Mouse (Mus musculus): ENCODE measurements at regions not wholly inside any gene's neighbourhood (a gene's known extent, or its start where the extent isn't known, plus 50 kb on each side); places are given as distances from the start of the nearest gene placed in this dataset.

DNA sequence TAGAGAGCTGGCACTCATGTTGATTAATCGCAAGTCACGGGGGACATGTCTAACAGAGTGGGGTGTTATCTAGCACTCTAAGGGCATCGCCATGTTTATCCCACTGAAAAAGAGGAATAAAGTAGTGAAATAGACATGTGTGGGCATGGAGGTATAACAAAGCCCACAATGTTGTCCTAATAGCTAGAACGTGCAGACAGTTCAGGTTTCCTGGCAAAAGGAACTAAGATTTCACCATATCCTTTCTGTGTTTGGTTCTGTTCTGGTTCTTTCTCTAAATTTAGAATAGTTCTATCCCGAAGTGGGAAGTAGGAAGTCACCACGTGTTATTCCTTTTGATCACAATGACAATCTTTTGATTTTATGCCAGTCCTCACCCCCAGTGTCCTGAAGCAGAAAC, 123.2 kb downstream of the Gm13691 start:
- Histone ChIP-seq H3K27ac (ENCODE audit: low read depth, low read length) (no peak overlapping the region), H3K27me3 (ENCODE audit: control insufficient read depth, insufficient read depth, low read length) (no peaks in the 10 kb centered on the region), H3K9ac (ENCODE audit: low read length) (no peak overlapping the region), H3K4me3 (ENCODE audit: low read depth, low read length) (no peak overlapping the region), H3K36me3 (ENCODE audit: control insufficient read depth, insufficient read depth, low read length) (no peaks in the 10 kb centered on the region), H3K4me2 (ENCODE audit: low read depth) (no peak overlapping the region), H3K9me3 (ENCODE audit: control insufficient read depth, low read length) (no peaks in the 10 kb centered on the region), H3K4me1 (ENCODE audit: control insufficient read depth, insufficient read depth, low read length) (no peaks in the 10 kb centered on the region)
- ATAC-seq (ENCODE audit: insufficient read depth, low FRiP score, low TSS enrichment) (no peak), DNase-seq (ENCODE audit: low spot score) (no peak)
- WGBS, result 81% methylated on average over 6 of the region's 6 CpGs

DNA sequence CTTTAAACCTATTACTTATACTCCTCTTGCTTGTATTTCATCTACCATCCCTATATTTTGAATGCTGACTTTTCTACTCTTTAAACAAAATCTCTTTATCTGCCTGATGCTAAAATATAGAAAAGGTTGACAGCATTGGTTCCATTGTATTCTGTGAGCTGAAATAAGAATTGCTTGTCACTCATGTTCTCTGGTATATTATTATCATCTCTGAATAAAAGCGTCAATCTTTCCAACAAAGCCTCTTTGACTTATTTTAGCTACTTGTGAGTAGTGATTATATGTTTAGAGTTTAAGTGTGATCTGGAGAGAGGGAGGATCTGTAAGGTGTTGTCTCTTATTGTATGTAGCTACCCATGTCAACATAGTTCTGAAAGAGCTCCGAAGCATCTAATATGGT, 129.5 kb downstream of the Gm13691 start:
- no peak overlapping the region for H3K4me2 ChIP-seq (ENCODE audit: low read depth)
- ATAC-seq (ENCODE audit: insufficient read depth, low FRiP score, low TSS enrichment), result no peak
- H3K4me3 ChIP-seq (ENCODE audit: low read depth, low read length), result no peak overlapping the region
- DNase-seq (ENCODE audit: low spot score), result no peak
- H3K4me1 ChIP-seq (ENCODE audit: control insufficient read depth, insufficient read depth, low read length), result no peaks in the 10 kb centered on the region
- no peaks in the 10 kb centered on the region for H3K9me3 ChIP-seq (ENCODE audit: control insufficient read depth, low read length)
- no peak overlapping the region for H3K9ac ChIP-seq (ENCODE audit: low read length)
- H3K36me3 ChIP-seq (ENCODE audit: control insufficient read depth, insufficient read depth, low read length), result no peaks in the 10 kb centered on the region
- WGBS, result 93% methylated on average over 2 of the region's 2 CpGs
- H3K27ac ChIP-seq (ENCODE audit: low read depth, low read length), result no peak overlapping the region
- H3K27me3 ChIP-seq (ENCODE audit: control insufficient read depth, insufficient read depth, low read length), result no peaks in the 10 kb centered on the region

DNA sequence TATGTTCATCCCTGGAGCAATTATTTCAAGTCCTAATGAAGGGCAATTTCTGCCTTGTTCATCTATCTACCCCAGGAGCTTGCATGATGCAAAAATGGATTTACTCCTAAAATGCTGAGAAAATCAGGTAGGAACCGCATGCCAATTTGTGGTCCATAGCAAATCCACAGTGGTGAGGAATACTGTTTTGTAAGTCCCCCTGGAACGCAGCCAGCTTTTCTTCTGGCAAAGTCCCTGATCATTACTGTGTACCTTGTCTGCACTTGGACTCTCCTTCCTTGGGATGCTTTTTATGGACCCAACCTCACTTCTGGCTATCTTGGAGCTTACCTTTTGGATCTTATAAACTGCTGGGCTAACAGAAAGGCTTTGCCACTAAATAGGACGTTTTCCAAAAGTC, 137.2 kb downstream of the Gm13691 start:
- H3K9me3 ChIP-seq (ENCODE audit: control insufficient read depth, low read length), result no peaks in the 10 kb centered on the region
- H3K36me3 ChIP-seq (ENCODE audit: control insufficient read depth, insufficient read depth, low read length), result no peaks in the 10 kb centered on the region
- no peak overlapping the region for H3K4me3 ChIP-seq (ENCODE audit: low read depth, low read length)
- H3K9ac ChIP-seq (ENCODE audit: low read length), result no peak overlapping the region
- ATAC-seq (ENCODE audit: insufficient read depth, low FRiP score, low TSS enrichment), result no peak
- H3K27me3 ChIP-seq (ENCODE audit: control insufficient read depth, insufficient read depth, low read length), result no peaks in the 10 kb centered on the region
- H3K4me2 ChIP-seq (ENCODE audit: low read depth), result no peak overlapping the region
- no peaks in the 10 kb centered on the region for H3K4me1 ChIP-seq (ENCODE audit: control insufficient read depth, insufficient read depth, low read length)
- no peak for DNase-seq (ENCODE audit: low spot score)
- H3K27ac ChIP-seq (ENCODE audit: low read depth, low read length), result no peak overlapping the region
- 80% methylated on average over 3 of the region's 3 CpGs for WGBS

DNA sequence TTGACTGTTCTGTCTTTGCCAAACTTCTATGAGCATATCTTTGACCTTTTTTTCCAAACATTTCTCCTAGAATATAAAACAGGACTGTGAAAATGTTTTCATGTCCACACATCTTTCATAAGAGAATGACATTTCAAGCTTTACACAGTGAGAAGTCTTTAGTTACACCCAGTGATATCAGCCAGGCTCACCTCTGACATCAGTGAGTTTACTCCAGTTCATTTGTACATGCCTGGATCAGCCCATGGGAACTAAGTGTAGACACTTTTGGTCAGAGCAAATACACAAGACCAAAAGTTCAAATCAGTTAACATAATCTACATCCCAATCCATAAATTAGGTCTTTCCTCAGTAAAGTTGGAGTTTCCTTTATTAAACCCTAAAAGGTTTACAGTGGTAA, 171.4 kb downstream of the Gm13691 start:
- H3K4me1 ChIP-seq (ENCODE audit: control insufficient read depth, insufficient read depth, low read length), result no peaks in the 10 kb centered on the region
- H3K4me2 ChIP-seq (ENCODE audit: low read depth), result no peak overlapping the region
- H3K9ac ChIP-seq (ENCODE audit: low read length), result no peak overlapping the region
- no peaks in the 10 kb centered on the region for H3K36me3 ChIP-seq (ENCODE audit: control insufficient read depth, insufficient read depth, low read length)
- H3K4me3 ChIP-seq (ENCODE audit: low read depth, low read length), result no peak overlapping the region
- no peaks in the 10 kb centered on the region for H3K9me3 ChIP-seq (ENCODE audit: control insufficient read depth, low read length)
- ATAC-seq (ENCODE audit: insufficient read depth, low FRiP score, low TSS enrichment) (no peak), DNase-seq (ENCODE audit: low spot score) (no peak)
- H3K27me3 ChIP-seq (ENCODE audit: control insufficient read depth, insufficient read depth, low read length), result no peaks in the 10 kb centered on the region
- H3K27ac ChIP-seq (ENCODE audit: low read depth, low read length), result no peak overlapping the region

DNA sequence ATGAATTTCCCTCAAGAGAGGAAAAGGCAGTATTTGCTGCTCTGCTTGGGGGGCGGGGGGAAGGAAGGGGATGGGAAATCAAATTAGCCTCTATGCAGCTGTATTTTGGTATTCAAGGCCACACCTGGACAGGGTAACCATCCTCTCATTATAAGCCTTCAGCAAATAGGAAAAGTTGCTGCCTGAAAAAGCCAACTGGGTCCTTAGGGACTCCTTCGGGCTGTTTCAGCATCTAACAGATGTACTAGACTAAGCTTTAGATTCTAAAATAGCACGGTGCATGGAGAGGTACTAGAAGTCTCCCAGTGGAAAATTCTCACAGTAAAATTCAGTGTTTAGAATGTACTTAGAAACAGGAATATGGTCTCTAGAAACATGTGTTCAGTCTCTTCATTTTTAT, 183.1 kb downstream of the Gm13691 start:
- ATAC-seq (ENCODE audit: insufficient read depth, low FRiP score, low TSS enrichment), result no peak

DNA sequence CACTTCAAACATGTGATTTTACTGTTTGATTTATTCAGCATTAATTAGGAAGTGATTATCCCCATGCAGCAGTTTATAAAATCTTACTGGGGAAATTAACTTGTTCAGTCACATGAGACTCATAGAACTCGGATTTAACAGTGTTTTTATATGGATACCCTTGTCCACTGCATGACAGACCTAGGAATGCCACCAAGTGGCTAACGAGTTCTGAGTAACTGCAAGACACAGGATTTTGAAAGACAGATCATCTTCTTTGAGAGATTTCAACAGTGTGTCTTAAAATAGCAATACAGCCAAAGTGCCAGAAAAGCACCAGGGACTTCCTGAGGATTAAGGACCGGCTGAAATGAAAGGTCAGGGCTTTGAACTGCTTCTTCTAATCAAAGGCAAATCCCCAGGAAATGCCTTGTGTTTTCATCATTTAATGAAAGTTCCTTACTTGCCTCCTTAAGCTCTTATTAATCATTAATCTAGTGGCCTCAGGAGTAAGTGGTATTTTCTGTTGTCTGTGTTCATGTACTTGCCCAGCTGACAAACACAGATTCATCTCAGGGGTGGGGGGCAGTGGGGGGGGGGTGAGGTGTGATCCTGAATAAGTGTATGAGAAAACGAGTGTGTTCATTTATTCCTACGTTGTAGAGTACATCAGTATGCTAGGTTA, 193.4 kb downstream of the Gm13691 start:
- Histone ChIP-seq H3K27me3 (ENCODE audit: control insufficient read depth, insufficient read depth, low read length) (no peaks in the 10 kb centered on the region), H3K4me1 (ENCODE audit: control insufficient read depth, insufficient read depth, low read length) (no peaks in the 10 kb centered on the region), H3K9ac (ENCODE audit: low read length) (no peak overlapping the region), H3K36me3 (ENCODE audit: control insufficient read depth, insufficient read depth, low read length) (no peaks in the 10 kb centered on the region), H3K27ac (ENCODE audit: low read depth, low read length) (no peak overlapping the region), H3K9me3 (ENCODE audit: control insufficient read depth, low read length) (no peaks in the 10 kb centered on the region), H3K4me3 (ENCODE audit: low read depth, low read length) (no peak overlapping the region), H3K4me2 (ENCODE audit: low read depth) (no peak overlapping the region)
- 53% methylated on average over 5 of the region's 5 CpGs for WGBS
- DNase-seq (ENCODE audit: low spot score) (no peak), ATAC-seq (ENCODE audit: insufficient read depth, low FRiP score, low TSS enrichment) (no peak)

More for the DNA sequence above, 183.1 kb downstream of the Gm13691 start:
- H3K27ac ChIP-seq (ENCODE audit: low read depth, low read length), result no peak overlapping the region
- no peak overlapping the region for H3K9ac ChIP-seq (ENCODE audit: low read length)
- WGBS, result 89% methylated on average over 3 of the region's 3 CpGs
- no peak overlapping the region for H3K4me3 ChIP-seq (ENCODE audit: low read depth, low read length)
- H3K36me3 ChIP-seq (ENCODE audit: control insufficient read depth, insufficient read depth, low read length), result no peaks in the 10 kb centered on the region
- no peaks in the 10 kb centered on the region for H3K4me1 ChIP-seq (ENCODE audit: control insufficient read depth, insufficient read depth, low read length)
- no peaks in the 10 kb centered on the region for H3K27me3 ChIP-seq (ENCODE audit: control insufficient read depth, insufficient read depth, low read length)
- no peak overlapping the region for H3K4me2 ChIP-seq (ENCODE audit: low read depth)
- no peak for DNase-seq (ENCODE audit: low spot score)
- H3K9me3 ChIP-seq (ENCODE audit: control insufficient read depth, low read length), result no peaks in the 10 kb centered on the region

DNA sequence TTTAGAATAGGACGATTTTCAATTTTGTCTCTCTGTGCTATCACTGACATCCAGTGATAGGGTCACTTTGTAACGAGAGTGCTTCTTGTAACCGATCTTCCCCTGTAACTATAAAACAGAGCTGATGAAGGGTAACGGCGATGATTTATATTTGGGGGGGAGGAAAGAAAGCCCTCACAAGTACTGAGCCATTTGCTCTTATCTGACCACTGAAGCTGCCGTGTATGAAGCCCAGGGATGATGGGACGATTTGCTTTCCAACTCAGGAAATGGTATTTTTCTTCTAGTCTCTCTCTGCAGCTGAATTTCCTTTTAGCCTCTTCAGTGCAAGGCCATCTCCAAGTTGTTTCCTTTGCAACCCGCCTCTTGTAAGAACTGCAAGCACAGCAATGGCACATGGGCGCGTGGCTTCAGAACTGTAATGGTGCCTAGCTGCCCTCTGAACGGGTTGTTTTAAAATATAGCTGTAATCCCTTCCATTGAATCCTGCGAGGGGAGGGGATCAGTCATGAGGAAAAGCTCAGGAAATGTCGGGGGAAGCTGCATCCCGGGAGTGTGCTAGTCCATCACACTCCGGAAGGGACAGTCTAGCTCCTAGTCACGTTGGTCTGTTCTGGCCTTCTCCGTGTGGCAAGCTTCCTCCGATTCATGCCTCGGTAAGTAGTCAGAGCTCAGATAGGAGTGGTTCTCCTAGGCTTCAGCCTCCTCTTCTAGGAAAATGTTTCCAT, 194.1 kb downstream of the Gm13691 start:
- Histone ChIP-seq H3K9ac (ENCODE audit: low read length) (no peak overlapping the region), H3K4me1 (ENCODE audit: control insufficient read depth, insufficient read depth, low read length) (no peaks in the 10 kb centered on the region), H3K9me3 (ENCODE audit: control insufficient read depth, low read length) (no peaks in the 10 kb centered on the region), H3K27me3 (ENCODE audit: control insufficient read depth, insufficient read depth, low read length) (no peaks in the 10 kb centered on the region), H3K4me2 (ENCODE audit: low read depth) (no peak overlapping the region), H3K4me3 (ENCODE audit: low read depth, low read length) (no peak overlapping the region), H3K36me3 (ENCODE audit: control insufficient read depth, insufficient read depth, low read length) (no peaks in the 10 kb centered on the region), H3K27ac (ENCODE audit: low read depth, low read length) (no peak overlapping the region)
- DNase-seq (ENCODE audit: low spot score) (no peak), ATAC-seq (ENCODE audit: insufficient read depth, low FRiP score, low TSS enrichment) (no peak)
- 79% methylated on average over 19 of the region's 19 CpGs for WGBS

DNA sequence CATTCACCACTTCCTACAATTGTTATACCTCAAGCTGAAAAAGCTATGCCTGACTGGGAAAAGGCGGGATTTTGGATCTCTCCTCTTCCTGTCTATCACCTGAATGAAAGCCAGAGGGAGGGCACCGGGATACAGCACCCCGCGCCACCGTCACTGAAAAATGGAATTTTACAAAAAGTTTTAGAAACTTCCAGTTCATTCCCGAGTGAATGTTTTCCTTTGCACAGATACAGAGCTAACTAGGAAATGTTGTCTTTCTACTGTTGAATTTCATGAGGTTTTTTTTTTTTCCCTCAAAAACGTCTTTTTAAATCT, 194.6 kb downstream of the Gm13691 start:
- 85% methylated on average over 7 of the region's 7 CpGs for WGBS
- DNase-seq (ENCODE audit: low spot score) (peak; percentile 11), ATAC-seq (ENCODE audit: insufficient read depth, low FRiP score, low TSS enrichment) (no peak)
- Histone ChIP-seq H3K36me3 (ENCODE audit: control insufficient read depth, insufficient read depth, low read length) (no peaks in the 10 kb centered on the region), H3K4me3 (ENCODE audit: low read depth, low read length) (no peak overlapping the region), H3K4me1 (ENCODE audit: control insufficient read depth, insufficient read depth, low read length) (no peaks in the 10 kb centered on the region), H3K4me2 (ENCODE audit: low read depth) (no peak overlapping the region), H3K27me3 (ENCODE audit: control insufficient read depth, insufficient read depth, low read length) (no peaks in the 10 kb centered on the region), H3K27ac (ENCODE audit: low read depth, low read length) (no peak overlapping the region), H3K9ac (ENCODE audit: low read length) (no peak overlapping the region), H3K9me3 (ENCODE audit: control insufficient read depth, low read length) (no peaks in the 10 kb centered on the region)

DNA sequence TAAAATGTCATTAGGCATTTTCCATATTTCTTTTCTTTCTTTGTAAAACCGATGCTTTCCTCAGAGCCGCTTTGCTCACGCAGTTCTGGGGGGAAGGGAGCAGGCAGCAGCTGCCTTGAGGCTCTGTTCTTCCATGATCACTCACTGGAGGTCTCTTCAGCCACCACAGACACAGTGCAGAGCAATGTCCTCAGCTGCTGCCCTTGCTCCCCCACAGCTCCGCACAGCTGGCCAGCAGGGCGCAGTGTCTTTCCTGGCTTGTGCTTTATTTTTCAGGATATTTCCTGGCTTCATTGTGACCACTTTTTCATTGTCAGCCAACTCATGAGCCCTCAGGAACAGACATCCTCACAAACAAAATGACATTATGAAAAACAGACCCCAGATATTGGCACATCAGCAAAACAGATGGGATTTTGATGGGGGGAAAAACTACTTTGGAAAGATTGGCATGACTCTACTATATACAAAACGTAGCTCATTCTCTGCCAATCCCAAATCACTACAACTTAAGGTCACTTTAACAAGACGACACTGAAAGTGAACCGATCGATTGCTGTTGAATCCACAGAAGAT, 195.9 kb downstream of the Gm13691 start:
- Histone ChIP-seq H3K4me1 (ENCODE audit: control insufficient read depth, insufficient read depth, low read length) (no peaks in the 10 kb centered on the region), H3K4me2 (ENCODE audit: low read depth) (no peak overlapping the region), H3K4me3 (ENCODE audit: low read depth, low read length) (no peak overlapping the region), H3K27me3 (ENCODE audit: control insufficient read depth, insufficient read depth, low read length) (no peaks in the 10 kb centered on the region), H3K9me3 (ENCODE audit: control insufficient read depth, low read length) (no peaks in the 10 kb centered on the region), H3K9ac (ENCODE audit: low read length) (no peak overlapping the region), H3K36me3 (ENCODE audit: control insufficient read depth, insufficient read depth, low read length) (no peaks in the 10 kb centered on the region), H3K27ac (ENCODE audit: low read depth, low read length) (no peak overlapping the region)
- 64% methylated on average over 9 of the region's 9 CpGs for WGBS
- ATAC-seq (ENCODE audit: insufficient read depth, low FRiP score, low TSS enrichment) (no peak), DNase-seq (ENCODE audit: low spot score) (peak; percentile 36)
